Mouse (Mus musculus): ENCODE measurements at regions not wholly inside any gene's neighbourhood (a gene's known extent, or its start where the extent isn't known, plus 50 kb on each side); places are given as distances from the start of the nearest gene placed in this dataset.
"Not testable (repeated sequence)": the region's sequence is repeated elsewhere in the genome, so short reads cannot be mapped to it uniquely, and the experiment has no call there.

GRCm38 (mm10) chr12:20802027-20802426, 188.2 kb upstream of the Asap2 start:
- intact Hi-C loops (cut with DNase I); DNase-seq (ENCODE audit: low spot score in 2 of 2): not testable (repeated sequence)

DNA sequence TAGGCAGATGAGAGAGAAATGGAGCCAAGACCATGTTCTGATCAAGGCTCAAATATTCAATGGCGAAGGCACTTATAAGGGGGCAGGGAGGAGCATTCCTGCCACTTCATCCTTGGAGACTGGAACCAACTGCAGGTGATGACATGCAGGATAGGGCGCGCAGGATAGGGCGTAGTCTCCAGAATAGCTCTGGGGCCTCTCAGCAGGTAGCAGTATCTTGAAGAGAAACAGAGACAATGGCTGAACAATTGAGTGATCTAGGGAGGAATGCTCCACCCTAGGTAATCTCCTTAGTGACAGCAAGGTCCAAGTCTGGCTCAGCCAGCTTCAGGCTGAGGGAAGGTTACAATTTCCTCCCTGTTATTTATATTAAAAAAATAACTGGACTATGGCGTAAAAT, 184.8 kb upstream of the Asap2 start:
- intact Hi-C loops (cut with DNase I); DNase-seq (ENCODE audit: low spot score in 2 of 2): not testable (repeated sequence)

DNA sequence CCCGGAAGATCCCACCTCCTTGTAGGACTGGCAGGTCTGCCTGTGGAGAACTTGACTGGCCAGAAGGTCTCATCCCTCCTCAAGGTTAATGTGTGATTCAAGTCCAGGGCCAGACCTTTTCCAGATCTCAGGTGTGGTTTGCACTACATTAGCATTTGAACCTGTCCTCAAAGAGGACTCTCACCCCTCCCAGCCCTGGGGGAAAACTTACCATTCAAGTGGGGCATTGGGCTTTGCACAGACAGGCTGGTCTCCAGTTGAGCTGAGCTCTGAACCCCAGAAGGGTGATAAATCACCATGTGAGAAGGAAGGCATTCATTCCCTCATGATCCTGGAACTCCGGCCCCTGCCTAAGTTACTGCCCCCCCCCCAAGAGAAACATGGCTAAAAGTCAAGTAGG, 183.6 kb upstream of the Asap2 start:
- intact Hi-C loops (cut with DNase I): no loop called here
- no peak for DNase-seq (ENCODE audit: low spot score in 2 of 2)

- DNase-seq (ENCODE audit: low spot score in 2 of 2); intact Hi-C loops (cut with DNase I): not testable (repeated sequence)
These were observed 176.4 kb upstream of the Asap2 start for GRCm38 (mm10) chr12:20813836-20814235.

DNA sequence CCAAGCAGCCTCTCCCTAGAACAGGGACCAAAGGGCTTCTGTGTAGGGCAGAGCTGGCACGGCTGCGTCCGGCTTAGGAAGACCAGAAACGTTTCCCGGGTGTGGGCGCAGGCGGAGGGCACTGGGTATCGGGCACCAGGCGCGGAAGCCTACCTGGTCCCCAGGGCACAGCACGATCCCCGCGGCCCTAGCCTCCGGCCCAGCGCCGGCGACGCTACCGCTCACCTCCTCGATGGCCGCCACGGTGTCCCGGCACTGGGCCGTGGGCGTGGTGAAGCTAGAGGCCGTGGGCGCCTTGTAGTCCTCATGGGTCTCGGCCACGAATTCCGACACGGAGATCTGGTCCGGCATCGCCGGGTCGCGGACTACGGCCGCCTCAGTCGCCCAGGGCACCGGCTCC, 175.1 kb upstream of the Asap2 start:
- DNase-seq (ENCODE audit: low spot score in 2 of 2); intact Hi-C loops (cut with DNase I): not testable (repeated sequence)

DNA sequence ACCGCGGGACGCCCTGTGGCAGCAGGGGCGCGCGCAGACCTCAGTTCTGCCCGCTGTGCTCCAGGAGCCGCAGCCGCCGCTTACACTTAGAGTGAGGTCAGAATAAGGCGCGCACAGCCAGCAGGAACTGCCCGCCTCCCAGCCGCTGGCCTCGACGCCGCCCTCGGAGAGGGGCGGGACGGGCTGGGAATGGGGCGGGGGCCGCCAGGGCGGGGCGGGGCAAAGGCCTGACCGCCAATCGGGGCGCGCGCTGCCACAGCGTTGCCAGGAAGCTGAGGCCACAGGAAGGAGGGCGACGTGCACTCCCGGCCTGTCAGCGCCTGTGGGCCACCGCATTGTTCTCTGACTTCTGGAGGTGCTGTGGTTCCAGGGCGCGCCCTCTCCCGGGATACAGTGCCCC, 174.7 kb upstream of the Asap2 start:
- peak; percentile 1 to 9 for DNase-seq (ENCODE audit: low spot score in 2 of 2)
- intact Hi-C loops (cut with DNase I): no loop called here

GRCm38 (mm10) chr12:20843661-20844320, 146.5 kb upstream of the Asap2 start:
- intact Hi-C loops (cut with DNase I); DNase-seq (ENCODE audit: low spot score in 2 of 2): not testable (repeated sequence)

DNA sequence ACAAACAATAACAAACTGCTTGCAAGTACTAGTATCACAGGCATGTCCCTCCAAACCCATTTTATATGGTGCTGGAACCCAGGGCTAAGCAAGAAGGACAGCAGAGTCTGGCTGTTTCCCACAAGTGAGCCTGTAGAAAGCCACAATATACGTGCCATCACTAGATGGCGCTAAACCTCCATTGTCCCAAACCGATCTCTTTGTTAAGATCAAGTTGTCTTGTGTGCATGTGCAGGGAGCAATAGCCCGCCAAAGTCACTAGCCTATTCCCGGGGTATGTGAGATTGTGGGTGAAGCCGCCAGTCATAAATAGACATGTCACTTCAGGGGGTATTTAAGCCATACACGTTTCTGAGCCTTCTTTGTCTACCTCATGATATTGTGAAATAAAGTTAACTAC, 145.4 kb upstream of the Asap2 start:
- peak in 1 of 2 experiments; percentile 2 for DNase-seq (ENCODE audit: low spot score in 2 of 2)
- intact Hi-C loops (cut with DNase I): not testable (repeated sequence)

DNA sequence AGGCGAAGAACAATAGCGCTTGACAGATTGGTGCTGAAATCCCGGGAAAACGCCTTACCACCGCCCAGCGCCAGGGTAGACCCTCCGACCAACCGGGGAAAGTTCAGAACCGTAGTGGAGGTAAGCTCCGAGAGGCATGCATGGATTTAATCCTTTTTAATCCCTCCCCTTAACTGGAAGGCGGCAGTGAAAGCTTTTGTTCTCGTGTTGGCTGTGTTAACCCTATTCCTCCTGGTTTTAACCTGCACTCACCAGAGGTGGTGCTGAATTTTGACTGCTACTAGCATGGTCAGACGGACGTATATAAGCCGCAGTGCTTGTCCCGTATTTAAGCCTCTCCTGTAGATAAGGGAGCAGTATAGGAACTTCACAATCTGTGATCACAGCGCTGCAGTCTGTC, 145.0 kb upstream of the Asap2 start:
- intact Hi-C loops (cut with DNase I): no loop called here

GRCm38 (mm10) chr12:20884104-20884503, 106.2 kb upstream of the Asap2 start:
- intact Hi-C loops (cut with DNase I); DNase-seq (ENCODE audit: low spot score in 2 of 2): not testable (repeated sequence)

More for the DNA sequence above, 145.0 kb upstream of the Asap2 start:
- DNase-seq (ENCODE audit: low spot score in 2 of 2): no peak

DNA sequence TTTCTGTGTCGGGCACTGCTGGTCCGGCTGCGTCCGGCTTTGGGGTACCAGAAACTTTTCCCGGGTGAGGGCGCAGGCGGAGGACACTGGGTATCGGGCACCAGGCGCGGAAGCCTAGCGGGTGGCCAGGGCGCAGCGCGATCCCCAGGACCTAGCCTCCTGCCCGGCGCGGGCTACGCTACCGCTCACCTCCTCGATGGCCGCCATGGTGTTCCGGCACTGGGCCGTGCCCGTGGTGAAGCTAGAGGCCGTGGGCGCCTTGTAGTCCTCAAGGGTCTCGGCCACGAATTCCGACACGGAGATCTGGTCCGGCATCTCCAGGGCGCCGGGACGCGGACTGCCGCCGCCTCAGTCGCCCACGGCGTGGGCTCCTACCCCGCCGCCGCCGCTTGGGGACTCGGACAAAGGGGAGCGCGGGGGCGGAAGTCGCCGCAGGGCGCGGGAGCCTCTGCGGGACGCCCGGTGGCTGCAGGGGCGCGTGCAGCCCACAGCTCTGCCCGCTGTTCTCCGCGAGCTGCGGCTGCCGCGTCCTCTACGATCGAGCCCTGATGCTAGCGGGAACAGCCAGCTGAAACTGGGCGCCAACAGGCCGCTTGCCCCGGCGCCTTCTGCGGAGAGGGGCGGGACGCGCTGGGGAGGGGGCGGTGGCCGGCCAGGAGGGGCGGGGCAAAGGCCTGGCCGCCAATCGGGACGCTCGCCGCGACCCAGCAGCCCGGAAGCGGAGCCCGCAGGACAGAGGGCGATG, 69.4 kb upstream of the Asap2 start:
- intact Hi-C loops (cut with DNase I): not testable (repeated sequence)
- peak; percentile 26 to 58 for DNase-seq (ENCODE audit: low spot score in 2 of 2)

GRCm38 (mm10) chr12:20921398-20922023, 68.7 kb upstream of the Asap2 start:
- DNase-seq (ENCODE audit: low spot score in 2 of 2); intact Hi-C loops (cut with DNase I): not testable (repeated sequence)

DNA sequence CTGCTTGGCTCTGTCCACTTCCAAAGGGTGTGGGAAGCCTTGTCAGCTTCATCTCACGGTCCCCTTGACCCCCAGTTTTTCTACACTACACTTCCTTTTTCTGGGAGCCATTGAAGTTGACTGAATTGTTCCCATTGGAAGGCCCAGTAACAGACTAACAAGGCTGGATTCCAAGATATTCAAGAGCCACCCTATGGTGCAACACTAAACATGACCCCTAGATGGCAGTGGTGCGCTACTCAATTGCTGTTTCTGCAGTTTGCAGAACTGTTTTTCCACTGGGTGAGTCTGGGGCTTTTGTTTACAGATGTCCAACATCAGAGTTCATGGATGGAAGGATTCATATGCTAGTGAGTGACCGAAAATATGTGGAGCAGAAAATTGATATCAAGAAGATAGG, 61.3 kb upstream of the Asap2 start:
- intact Hi-C loops (cut with DNase I): not testable (repeated sequence)
- peak; percentile 55 to 75 for DNase-seq (ENCODE audit: low spot score in 2 of 2)

Measured in left cerebral cortex, postnatal 14 days (tissue).